Mouse (Mus musculus) stomach, postnatal 0 days (tissue): ENCODE measurements at regions not wholly inside any gene's neighbourhood (a gene's known extent, or its start where the extent isn't known, plus 50 kb on each side); places are given as distances from the start of the nearest gene placed in this dataset.

Experiments
- CTCF ChIP-seq: IDR thresholded peaks from 2 replicates; pipeline ENCODE4 v1.5.1; 2016; ENCODE audit warnings: antibody characterized with exemption, low read depth, mild to moderate bottlenecking, moderate library complexity
- EP300 ChIP-seq: optimal IDR thresholded peaks from 2 replicates; pipeline ENCODE3; 2016; ENCODE audit warnings: antibody characterized with exemption

DNA sequence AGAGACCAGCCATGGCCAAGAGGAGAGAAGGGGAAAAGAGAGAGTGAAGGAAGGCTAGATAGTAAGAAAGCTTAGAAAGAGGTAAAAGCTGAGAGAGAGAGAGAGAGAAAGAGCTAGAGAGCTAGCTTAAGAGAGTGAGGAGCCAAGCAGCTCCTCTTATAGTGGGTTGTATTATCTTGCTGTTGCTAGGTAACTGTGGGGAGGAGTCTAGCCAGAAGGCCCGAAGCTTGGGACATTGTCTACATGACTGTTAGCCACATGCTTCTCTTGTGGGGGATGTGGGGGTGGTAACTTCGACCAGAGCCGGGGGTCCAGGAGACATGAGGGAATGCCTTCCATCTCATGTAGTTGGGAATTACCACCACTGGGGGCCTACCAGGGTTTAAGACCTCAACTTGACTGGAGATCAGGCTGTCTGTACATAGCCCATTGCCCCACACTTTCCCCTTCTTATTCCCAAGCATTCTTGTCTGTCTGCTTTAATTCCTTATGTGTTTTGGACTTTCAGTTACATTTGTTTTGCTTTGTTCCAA lies 353.3 kb upstream of the 4930578C19Rik start:
- TF ChIP-seq CTCF, result no peak
- TF ChIP-seq EP300, result no peak
